Mouse (Mus musculus) small intestine, adult 2 months (tissue): ENCODE data around the gene Gm10134. TPM values are rescaled to one million over a fixed set of nuclear protein-coding genes. Genes with fewer than 3 reads are reported as not detected.

Experiments used
- H3K27ac ChIP-seq: fragments of 200-500 bp; 2 replicates; pipeline ENCODE4 v1.5.1; 2012; ENCODE audit warnings: low read depth, low read length, control low read depth, inconsistent platforms; ENCODE audit not compliant: insufficient read depth
- H3K27me3 ChIP-seq: fragments of 200-500 bp; 2 replicates; pipeline ENCODE4 v1.6.1; 2012; ENCODE audit warnings: mild to moderate bottlenecking, moderate library complexity, low read length, inconsistent platforms; ENCODE audit not compliant: control insufficient read depth, insufficient read depth
- H3K36me3 ChIP-seq: fragments of 200-500 bp; 2 replicates; pipeline ENCODE4 v1.6.1; 2012; ENCODE audit warnings: mild to moderate bottlenecking, low read length, control low read depth, inconsistent platforms; ENCODE audit not compliant: control insufficient read depth, insufficient read depth
- H3K4me1 ChIP-seq: fragments of 200-500 bp; 2 replicates; pipeline ENCODE4 v1.6.1; 2012; ENCODE audit warnings: low read length, inconsistent platforms, mixed read lengths; ENCODE audit not compliant: control insufficient read depth, insufficient read depth, insufficient read length
- H3K4me3 ChIP-seq: fragments of 200-500 bp; 2 replicates; pipeline ENCODE4 v1.5.1; 2012; ENCODE audit warnings: low read depth, mild to moderate bottlenecking, control low read depth, inconsistent platforms, low read length, moderate library complexity
- CTCF ChIP-seq: fragments of 200-500 bp; IDR thresholded peaks from 2 replicates; pipeline ENCODE4 v1.5.1; 2012; ENCODE audit warnings: low read depth, mild to moderate bottlenecking, control low read depth, inconsistent platforms, low read length, moderate library complexity, mixed read lengths; ENCODE audit not compliant: insufficient replicate concordance, insufficient read length; ENCODE audit errors: extremely low read depth
- POLR2A ChIP-seq: fragments of 200-500 bp; IDR thresholded peaks from 2 replicates; pipeline ENCODE4 v1.6.1; 2012; ENCODE audit warnings: low read depth, mild to moderate bottlenecking, control low read depth, inconsistent platforms, low read length, moderate library complexity
- WGBS: fragments of 180-500 bp; shearing (Covaris S2); methylation state at CpG from one replicate; pipeline ENCODE4 v1.1.7; 2018; 5-methylcytosine and 5-hydroxymethylcytosine counted together
- polyA plus RNA-seq: library from polyadenylated mRNA; depleted of rRNA; stranded (reverse); fragments of >200 nt; gene quantifications from 2 replicates; pipeline ENCODE4 v1.2.3, GENCODE M21; 2012

Gm10134 gene
- polyA plus RNA-seq, 1 experiment = 0.57 TPM

- Histone ChIP-seq H3K36me3 (no peaks in the 10 kb centered on the region), H3K4me3 (no peak overlapping the region), H3K4me1 (peaks cover 67% of the 10 kb centered on the region), H3K27ac (no peak overlapping the region), H3K27me3 (no peaks in the 10 kb centered on the region)
- TF ChIP-seq POLR2A = no peak
- TF ChIP-seq CTCF = no peak
- 66% methylated on average over 5 of the region's 5 CpGs for WGBS
Observed at GRCm38 (mm10) chr2:28520581-28520980, 14.7 kb downstream of the Gm10134 start.

- peak overlapping the region; percentile 41 for H3K27ac ChIP-seq
- TF ChIP-seq CTCF (no peak), POLR2A (no peak)
- H3K36me3 ChIP-seq = no peaks in the 10 kb centered on the region
- no peaks in the 10 kb centered on the region for H3K27me3 ChIP-seq
- no peak overlapping the region for H3K4me3 ChIP-seq
- peaks cover 70% of the 10 kb centered on the region for H3K4me1 ChIP-seq
- WGBS = 58% methylated on average over 6 of the region's 6 CpGs
Observed at GRCm38 (mm10) chr2:28521571-28522151, 15.8 kb downstream of the Gm10134 start.

DNA sequence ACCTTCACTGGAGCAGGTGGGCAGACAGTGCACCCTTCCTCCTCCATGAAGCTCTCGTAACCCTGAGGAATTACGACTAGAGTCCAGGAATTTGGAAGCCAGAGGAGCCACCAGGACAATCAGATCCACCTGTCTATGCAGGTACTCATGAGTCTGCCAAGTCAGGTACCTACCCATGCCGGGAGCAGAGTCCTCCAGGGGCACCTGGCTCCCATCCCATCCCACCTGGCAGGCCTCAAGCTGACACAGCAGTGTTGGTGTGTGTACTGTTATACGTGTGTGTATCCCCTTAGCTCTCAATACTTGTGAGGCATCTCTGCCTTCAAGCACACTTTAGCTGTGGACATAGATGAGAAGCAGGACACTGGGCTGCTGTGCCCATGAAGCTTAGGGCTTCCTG, 16.3 kb downstream of the Gm10134 start:
- TF ChIP-seq CTCF = no peak
- TF ChIP-seq POLR2A = no peak
- Histone ChIP-seq H3K4me3 (no peak overlapping the region), H3K27ac (peak overlapping the region; percentile 41), H3K27me3 (no peaks in the 10 kb centered on the region), H3K36me3 (no peaks in the 10 kb centered on the region), H3K4me1 (peaks cover 69% of the 10 kb centered on the region)
- 36% methylated on average over 4 of the region's 4 CpGs for WGBS

- 9% methylated on average over 5 of the region's 5 CpGs for WGBS
- Histone ChIP-seq H3K4me1 (peaks cover 56% of the 10 kb centered on the region), H3K36me3 (no peaks in the 10 kb centered on the region), H3K4me3 (no peak overlapping the region), H3K27ac (peak overlapping the region; percentile 95), H3K27me3 (no peaks in the 10 kb centered on the region)
- TF ChIP-seq CTCF (no peak), POLR2A (peak; percentile 52; the same call in 1 of the 2 replicates)
Observed at GRCm38 (mm10) chr2:28523643-28524117, 17.8 kb downstream of the Gm10134 start.

- Histone ChIP-seq H3K27ac (peak overlapping the region; percentile 95), H3K4me3 (no peak overlapping the region), H3K36me3 (no peaks in the 10 kb centered on the region), H3K4me1 (peaks cover 53% of the 10 kb centered on the region), H3K27me3 (no peaks in the 10 kb centered on the region)
- WGBS = 78% methylated on average over 10 of the region's 10 CpGs
- TF ChIP-seq POLR2A (no peak), CTCF (no peak)
Observed at GRCm38 (mm10) chr2:28524406-28524805, 18.5 kb downstream of the Gm10134 start.

- WGBS = 11% methylated on average over 11 of the region's 11 CpGs
- Histone ChIP-seq H3K4me1 (peaks cover 53% of the 10 kb centered on the region), H3K4me3 (peak overlapping the region; percentile 17; the same call in 1 of the 2 replicates), H3K27ac (peak overlapping the region; percentile 95), H3K27me3 (no peaks in the 10 kb centered on the region), H3K36me3 (no peaks in the 10 kb centered on the region)
- TF ChIP-seq POLR2A = peak; percentile 11; the same call in 1 of the 2 replicates
- TF ChIP-seq CTCF = no peak
Observed at GRCm38 (mm10) chr2:28525219-28525942, 19.5 kb downstream of the Gm10134 start.

DNA sequence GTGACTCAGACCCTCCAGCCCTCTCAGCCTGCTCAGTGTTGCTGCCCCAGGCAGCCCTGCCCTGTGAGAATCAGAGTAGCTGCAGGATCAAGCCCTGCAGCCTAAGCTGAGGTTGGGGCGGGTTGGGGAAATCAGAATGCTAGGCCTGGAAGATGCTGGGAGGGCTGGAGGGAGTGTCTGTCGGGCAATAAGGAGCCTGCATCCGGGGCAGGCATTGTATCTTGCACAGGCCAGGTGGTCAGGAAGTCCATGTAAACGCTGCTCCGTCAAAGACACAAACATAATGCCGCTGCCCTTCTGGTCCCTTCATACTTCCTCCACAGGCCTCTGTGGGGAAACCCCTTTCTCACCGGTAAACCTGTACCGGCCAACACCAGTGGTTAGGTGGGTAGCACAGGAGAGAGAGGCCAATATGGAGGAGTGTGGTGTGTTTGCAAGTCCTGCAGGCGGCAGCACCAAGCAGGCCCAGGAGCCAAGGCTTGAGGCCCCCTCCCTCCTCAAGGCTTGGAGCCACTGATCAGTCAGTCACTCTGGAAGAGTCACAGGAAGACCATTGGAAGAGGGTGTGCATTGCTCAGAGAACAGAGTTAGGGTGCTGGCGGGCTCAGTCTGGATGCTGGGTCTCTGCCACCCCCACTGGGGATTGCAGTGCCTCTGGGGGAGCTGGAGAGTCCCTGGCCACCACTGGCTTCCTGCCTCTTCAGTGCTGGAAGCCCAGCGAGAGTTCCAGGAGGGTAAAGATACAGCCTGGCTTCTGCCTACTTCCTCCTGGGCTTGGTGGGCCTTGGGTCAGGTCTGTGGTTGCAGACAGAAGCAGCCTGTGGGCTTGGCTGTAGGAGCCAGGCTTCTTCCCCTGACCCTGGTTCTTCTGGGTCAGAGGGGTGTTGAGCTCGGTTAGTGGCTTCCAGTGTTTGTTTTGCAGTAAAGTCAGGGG, 20.3 kb downstream of the Gm10134 start:
- H3K4me1 ChIP-seq = peaks cover 47% of the 10 kb centered on the region
- H3K27ac ChIP-seq = peak overlapping the region; percentile 95
- 10% methylated on average over 12 of the region's 12 CpGs for WGBS
- H3K4me3 ChIP-seq = peak overlapping the region; percentile 12
- TF ChIP-seq POLR2A (no peak), CTCF (peak; percentile 54; the same call in 1 of the 2 replicates)
- no peaks in the 10 kb centered on the region for H3K36me3 ChIP-seq
- no peaks in the 10 kb centered on the region for H3K27me3 ChIP-seq
